Mouse (Mus musculus) right cerebral cortex, postnatal 14 days (tissue): ENCODE data around the gene Ropn1l.

ENCODE experiments used
- DNase-seq: peaks from one replicate; pipeline ENCODE4 v3.0.0; 2022

Gene Ropn1l

DNA sequence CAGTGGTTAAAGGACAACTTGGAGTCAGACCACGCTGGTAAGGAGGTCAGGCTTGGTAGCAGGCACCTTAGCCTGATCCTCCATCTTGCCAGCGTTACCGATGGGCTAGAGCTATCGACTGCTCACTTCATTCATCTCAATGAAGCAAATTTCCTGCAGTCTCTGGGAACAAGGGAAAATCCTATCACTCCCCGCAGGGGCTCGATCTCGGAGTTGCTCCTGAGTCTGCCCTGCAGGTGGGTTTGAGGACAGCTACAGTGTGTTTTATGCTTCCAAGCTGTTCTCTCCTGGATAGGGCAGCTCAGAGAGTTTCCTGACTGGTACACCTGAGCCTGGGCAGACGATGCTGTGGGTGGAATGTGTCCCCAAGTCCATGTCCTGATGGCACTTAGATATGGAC, 49.2 kb downstream of the Ropn1l start:
- no peak for DNase-seq

DNA sequence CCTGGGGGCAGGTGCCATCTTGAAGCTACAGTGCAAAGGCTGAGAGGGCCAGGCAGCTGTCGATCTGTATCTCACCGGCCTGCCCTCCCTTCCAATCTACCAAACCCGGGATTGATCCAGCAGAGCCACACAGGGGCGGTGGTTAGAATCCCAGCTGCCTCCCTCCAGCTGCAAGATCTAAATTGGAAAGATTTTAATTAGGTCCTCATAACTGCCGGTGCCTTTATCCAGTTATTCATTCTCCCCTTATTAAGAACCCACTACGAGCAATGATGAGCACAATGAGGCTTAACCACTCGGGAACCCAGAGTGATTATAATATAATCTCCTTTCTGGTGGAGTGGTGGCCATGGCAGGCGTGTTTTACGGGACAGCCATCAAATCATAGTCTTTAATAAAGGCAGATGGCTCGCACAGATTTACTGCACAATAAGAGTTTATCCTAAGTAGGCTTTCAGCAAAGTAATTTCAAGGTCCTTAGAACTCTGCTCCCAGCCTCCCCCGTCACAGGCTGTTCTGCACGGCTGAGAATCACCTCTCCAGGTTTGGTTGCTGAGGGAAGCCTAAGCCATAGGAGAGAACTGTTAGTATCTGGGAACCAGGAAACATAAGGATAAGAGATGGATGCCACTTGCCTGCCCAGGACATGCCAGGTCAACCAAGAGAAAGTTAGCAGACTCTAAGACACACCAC, 51.2 kb downstream of the Ropn1l start:
- DNase-seq, result no peak

DNA sequence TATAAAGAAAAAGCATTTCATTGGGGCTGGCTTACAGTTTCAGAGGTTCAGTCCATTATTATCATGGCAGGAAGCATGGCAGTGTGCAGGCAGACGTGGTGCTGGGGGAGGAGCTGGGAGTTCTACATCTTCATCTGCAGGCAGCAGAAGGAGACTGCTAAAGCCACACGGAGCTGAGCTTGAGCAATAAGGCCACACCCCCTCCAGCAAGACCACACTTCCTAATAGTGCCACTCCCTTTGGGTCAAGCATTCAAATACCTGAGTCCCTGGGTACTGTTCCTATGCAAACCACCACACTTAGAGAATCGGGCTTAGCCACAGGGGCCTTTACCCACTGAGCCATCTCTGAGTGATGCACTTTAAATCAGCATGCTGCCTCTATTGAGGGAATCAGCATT, 52.6 kb downstream of the Ropn1l start:
- DNase-seq, result no peak

DNA sequence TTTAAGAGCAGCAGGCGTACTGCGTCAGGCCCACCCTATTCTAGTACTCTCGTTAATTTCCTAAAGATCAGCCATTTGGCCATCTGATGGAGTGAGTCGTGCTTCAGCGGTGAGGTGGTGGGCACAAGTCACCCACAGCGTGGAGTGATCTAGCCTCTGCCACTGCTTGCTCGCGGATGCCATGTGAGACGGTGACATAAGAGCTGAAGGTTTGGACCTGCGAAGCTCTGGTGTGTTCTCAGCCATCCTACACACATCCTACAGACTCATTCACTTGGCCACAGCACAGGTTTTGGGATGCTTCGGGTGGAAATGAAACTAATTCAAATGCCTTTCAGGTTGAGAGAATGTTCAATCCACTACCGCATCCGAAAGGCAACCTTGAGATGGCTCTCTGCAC, 54.8 kb downstream of the Ropn1l start:
- no peak for DNase-seq

DNA sequence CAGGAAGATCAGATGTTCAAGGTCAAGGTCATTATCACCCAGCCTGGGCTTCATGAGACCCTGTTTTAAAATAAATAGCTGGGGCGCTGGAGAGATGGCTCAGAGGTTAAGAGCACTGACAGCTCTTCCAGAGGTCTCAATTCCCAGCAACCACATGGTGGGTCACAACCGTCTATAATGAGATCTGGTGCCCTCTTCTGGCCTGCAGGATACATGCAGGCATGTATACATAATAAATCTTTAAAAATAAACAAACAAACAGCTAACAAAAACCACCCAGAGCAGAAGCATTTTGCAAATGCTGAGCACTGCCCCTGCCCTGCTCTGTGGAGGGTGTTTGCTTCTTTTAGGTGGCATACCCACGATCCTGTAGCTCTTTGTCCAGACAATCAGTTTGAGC, 56.2 kb downstream of the Ropn1l start:
- no peak for DNase-seq

DNA sequence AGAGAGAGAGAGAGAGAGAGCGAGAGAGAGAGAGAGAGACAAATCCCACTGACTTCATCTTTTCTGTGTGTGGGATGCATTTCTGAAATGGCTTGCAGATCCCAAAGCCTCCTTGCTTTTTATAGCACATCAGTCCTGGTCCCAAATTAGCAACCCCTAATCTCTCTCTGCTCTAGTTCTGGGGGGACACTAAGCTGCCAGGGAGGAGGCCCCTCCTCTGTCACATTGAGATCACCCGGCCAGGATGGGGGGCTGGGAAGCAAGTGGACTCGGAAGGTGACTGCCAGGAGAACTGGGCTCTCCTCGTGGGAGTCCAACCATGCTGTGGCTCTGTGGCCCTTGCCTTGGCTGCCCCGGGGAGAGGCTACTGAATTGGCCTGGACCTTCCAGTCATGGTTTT, 56.8 kb downstream of the Ropn1l start:
- DNase-seq, result peak; percentile 44

DNA sequence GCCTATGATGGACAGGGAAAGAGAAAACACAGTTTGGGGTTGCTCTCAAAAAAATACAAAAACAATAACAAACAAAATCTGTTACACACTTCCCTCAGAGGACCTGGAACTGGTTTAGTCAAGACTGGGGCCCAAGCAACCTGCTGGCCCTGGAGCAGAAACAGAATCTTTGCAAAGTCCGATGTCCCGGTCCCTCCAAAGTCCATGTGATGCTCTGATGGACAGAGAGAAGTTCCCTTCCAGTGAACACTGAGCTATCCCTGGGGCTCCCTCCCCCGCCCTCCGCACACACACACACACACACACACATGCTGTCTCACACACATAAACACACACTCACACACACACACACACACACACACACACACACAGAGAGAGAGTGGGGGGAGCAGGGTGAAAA, 57.6 kb downstream of the Ropn1l start:
- no peak for DNase-seq

DNA sequence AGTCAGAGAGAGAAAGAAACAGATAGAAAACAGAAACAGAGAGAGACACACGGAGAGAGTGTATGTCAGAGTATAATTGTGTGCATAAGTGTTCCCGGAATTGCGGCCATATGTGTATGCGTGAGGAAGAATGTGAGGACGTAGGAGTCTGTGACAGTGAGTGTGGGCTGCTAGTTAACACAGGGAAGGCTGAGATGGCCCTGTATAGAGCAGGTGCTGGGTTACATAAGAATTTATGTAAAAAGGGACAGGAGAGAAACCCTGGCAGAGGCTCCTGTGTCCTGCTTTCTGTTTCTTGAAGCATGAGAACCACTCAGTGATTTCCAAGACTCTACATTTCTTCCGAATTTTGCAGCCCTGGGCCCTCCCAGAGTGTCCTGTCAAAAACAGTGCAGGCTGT, 60.1 kb downstream of the Ropn1l start:
- DNase-seq, result no peak

DNA sequence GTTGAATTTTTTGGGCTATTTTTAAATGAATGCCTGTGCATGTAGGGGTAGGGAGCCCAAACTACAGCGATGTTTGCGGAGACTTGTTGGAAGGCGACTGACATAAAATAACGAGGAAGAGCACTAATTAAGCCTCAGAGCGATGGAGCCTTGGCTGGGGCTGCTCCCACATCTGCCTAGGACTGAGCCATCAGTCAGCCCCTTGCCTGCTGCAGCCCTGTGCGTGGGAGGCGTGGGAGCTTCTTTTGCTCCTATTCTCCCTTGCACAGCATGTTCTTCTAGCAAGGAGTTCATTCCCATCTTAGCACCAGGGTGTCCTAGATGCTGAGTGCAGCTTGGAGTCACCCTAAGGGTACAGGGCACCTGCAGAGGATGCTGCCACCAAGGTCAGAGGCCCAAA, 60.8 kb downstream of the Ropn1l start:
- peak; percentile 56 for DNase-seq

DNA sequence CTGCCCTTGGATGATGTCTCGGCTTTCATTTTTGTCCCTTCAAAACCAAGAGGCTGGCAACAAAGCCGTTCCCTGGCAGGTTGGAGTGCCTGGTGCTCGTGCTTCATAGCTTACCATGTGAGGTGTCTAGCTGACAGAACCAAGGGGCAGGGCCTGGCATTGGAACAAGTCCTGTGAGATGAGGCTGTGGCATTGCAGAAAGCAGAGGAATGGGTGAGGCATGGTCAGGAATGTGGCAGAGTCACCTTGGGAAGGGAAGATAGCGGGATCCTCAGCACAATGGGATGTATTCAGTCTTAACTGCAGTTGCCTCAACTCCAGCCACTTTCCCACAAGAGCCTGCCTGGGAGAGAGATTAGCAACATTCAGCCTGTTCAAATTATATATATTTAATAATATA, 61.4 kb downstream of the Ropn1l start:
- no peak for DNase-seq
